Mouse (Mus musculus) urinary bladder, postnatal 25 days (tissue): ENCODE measurements at regions not wholly inside any gene's neighbourhood (a gene's known extent, or its start where the extent isn't known, plus 50 kb on each side); places are given as distances from the start of the nearest gene placed in this dataset.

ENCODE experiments used
- DNase-seq: peaks from one replicate; pipeline ENCODE4 v3.0.0; 2022; ENCODE audit warnings: low spot score

DNA sequence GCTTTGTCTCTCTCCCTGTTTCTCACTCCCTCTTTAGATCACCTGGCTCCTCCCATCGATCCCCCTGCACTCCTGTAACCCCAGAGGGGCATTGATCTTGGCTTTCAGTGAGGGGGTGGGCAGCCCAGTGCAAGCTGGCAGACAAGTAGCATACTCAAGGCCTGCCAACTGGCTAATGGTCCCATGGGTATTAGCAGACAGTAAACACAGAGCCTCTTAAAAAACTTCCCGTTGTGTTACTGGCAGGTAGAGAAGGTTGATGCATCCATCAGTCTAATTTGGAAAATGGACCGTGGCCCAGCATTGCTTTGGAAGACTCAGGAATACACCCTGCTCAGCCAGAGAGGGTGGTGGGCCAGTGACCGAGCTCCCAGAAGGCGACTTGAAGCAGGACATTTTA is 145.0 kb downstream of the 9530068E07Rik start:
- no peak for DNase-seq

DNA sequence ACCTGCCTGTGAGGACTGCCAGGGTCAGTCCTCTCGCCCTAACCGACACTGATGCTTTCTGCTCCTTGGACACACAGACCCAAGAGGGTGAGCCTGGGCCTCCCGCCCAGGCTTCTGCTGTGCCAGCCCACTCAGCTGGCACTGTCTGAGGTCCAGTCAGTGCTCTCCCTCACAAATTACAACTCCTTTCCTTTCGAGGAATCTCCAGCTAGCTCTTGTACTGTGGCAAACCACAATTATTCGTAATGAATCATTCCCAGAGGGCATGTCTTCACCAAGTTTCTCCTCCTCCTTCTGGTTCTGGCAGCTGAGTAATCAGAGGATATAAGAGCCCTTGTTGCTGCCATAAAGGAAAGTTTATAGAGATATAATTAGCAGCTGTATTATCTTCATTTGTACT is 155.2 kb downstream of the 9530068E07Rik start:
- no peak for DNase-seq

DNA sequence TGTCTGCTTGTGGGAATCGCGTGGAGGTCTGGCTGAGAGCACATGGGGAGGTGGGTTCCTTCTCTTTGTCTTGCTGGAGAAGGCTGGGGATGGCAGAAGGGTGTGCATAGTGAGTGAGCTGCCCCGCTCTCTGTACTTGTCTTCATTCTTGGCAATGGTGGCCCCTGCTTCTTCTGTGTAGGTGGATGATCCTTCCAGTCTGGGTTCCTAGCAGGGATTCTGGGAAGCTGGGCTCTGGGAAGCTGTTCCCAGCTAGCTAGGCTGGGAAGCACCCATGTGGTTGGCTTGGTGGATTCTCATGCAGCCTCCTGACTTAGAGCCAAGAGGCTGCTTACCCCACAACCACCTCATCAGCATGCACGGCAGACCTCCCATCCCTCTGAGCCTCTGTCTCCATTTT is 156.6 kb downstream of the 9530068E07Rik start:
- DNase-seq: no peak

DNA sequence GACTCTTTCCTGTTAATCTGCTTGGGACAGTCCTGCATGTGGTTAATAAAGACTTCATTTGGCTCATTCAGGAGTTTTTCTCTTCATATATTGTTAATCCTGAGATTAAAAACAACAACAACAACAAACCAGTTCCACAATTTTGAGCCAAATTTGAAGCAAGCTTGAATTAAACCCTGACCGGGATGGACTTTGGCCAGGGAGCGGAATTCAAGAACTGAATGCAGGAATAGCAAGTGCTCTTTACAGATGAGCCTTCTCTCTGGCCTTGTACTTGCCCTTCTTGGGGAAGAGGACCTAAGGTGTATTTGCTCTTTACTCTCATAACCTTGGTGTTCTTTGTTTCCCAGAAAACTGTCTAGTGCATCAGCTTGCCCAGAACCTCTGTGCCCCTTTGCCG is 161.6 kb downstream of the 9530068E07Rik start:
- no peak for DNase-seq

DNA sequence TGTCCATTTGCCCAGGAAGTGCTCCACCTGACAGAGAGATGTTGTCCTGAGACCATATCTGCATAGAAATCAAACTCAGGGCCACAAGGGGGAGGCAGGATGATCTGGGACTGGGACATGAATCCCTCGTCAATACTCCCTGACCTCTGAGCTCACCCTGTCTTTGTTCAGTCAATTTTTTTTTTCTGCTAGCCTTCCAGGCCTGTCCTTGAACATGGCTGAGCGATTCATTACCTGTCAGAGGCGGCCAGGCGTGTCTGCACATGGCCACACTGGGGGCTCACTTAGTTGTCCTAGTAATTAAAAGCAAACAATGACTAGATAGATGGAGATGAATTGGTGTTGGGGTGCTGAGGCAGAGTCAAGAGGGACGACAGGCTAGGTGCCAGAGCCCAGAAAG is 162.6 kb downstream of the 9530068E07Rik start:
- no peak for DNase-seq

DNA sequence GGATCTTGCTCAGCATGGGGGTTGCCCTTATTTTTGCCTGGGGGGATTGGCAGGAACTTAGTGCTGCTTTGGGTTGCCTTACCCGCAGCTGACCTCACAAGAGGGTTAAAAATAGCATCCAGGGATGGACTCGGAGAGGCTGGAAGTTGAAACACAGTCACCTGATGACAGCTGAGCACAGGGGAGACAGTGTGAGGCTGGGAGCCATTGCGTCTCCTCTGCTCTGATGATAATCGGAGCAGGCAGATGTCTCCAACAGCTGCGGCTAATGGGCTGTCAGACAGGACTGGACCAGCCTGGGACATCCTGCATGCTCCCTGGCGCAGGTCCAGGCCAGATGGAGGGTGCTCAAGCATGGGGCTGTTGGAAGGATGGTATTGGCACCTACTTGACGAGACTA is 165.1 kb downstream of the 9530068E07Rik start:
- DNase-seq: no peak

DNA sequence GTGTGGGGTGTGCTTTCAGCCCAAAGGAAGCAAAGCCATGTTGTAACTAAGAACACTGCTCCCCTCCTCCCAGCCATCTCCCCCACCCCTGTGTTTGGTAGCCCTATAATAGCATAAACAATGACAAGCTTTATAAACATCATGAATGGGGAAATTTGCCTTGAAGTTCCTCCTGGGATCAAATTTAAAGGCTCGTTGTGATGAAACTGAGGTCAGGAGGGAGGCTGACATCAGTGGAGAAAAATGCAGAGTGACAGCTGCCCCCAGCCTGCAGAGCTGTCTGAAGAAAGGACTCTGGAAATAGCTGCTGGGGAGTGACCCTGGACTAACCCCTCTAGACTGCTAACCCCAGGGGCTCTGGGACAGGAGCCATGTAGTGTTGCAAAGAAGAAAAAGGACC is 169.2 kb downstream of the 9530068E07Rik start:
- DNase-seq: no peak

DNA sequence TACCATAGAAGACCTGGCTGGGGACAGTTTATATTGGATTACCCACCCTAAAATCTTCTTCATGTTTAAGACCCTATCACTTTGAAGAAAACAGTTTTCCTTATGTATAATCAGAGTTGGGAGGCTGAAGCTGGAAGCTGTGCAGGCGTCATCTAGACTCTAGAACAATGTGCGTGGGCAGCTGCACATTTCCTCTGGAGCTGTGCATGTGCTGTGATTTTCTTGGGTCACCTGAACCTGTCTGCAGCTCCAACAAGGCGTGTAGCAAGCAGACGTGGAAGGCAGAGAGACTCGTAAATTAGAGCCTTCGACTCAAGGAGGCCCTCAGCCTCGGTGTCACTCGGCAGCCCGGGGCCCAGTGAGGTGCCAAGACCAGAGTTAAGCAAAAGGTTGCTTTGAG is 169.8 kb downstream of the 9530068E07Rik start:
- no peak for DNase-seq

DNA sequence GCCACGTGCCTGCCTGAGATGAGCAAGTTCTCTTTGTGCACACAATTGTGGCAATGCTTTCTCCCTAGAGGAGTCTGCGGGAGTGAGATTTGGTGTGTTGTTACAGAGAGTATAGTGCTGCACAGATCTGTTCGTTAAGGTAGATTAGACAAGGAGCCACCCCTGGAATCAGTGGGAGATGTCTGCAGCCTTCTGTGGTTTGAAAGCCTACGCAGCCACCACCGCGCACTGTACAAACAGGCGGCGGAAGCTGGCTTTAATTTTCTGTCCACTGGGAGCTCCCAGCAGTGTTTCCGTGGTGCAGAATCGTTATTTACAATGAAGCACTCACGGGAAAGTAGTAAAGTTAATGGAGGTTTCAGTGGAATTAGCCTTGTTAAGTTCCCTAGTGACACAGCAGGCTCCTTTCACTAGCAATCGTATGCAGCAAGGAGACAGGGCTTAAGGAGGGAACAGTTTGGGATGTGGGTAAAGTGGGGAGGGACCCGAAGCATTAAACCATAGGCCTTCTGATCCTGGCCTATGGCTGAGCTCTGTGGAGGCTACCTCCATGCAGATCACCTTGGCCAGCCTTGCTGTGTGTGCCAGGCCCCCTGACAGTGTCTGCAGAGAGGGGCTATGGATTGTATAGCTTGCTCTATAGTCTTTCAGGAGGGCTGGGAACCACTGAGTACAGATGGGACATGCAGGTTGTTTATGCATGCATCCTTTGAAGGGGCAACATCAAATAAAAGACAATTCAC is 171.9 kb downstream of the 9530068E07Rik start:
- DNase-seq: no peak

DNA sequence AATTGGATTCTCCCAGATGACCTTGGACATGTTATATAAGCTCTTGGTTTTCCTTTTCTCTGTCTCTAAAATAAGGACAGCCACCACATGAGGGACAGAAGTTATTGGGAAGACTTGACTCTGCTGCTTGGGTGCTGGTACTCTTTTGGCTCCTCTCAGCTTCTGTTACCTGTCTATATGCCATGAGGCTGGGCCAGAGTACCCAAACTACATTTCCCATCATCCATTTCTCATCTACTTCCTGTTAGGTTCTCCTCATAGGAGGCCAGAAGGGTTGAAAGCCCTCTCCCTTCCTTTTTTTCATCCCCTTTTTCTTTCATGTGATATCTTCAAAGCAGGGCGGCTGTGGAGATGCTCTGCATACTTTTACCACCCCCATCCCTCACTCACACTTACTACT is 172.6 kb downstream of the 9530068E07Rik start:
- no peak for DNase-seq

DNA sequence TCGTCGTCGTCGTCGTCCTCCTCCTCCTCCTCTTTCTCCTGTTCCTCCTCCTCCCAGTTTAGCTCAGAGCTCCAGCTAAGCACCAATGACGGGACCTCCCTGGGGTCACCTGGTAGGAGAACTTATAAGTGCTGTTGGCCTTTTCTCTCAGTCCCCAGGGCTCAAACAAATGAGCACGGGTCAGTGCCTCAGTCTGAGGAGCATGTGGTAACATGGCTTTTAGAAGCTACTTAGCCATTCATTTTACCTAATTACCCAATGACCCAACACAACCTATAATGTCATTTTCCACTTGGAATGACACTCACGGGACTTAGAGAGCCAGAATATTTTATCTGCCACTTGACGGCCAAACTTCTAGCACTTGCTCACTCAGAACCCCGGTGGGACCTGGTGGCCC is 173.5 kb downstream of the 9530068E07Rik start:
- no peak for DNase-seq

DNA sequence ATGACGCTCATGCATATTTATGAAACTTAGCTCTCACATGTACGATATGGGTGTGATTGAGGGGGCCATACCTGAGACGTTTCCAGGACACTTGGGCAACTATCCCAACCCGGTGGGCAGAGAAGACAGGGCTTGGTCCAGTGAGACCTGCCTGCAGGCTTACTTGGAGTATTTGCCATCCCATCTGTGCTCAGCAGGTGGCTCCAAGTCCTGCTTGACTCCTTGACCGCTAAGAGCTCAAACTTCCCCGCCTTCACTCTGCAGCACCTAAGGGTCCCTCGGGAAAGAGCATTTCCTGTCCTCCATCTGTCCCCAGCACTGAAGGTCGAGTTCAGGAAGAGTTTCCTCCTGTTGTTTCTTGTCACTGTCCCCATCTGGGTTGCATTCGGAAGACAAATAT is 182.2 kb downstream of the 9530068E07Rik start:
- DNase-seq: no peak

DNA sequence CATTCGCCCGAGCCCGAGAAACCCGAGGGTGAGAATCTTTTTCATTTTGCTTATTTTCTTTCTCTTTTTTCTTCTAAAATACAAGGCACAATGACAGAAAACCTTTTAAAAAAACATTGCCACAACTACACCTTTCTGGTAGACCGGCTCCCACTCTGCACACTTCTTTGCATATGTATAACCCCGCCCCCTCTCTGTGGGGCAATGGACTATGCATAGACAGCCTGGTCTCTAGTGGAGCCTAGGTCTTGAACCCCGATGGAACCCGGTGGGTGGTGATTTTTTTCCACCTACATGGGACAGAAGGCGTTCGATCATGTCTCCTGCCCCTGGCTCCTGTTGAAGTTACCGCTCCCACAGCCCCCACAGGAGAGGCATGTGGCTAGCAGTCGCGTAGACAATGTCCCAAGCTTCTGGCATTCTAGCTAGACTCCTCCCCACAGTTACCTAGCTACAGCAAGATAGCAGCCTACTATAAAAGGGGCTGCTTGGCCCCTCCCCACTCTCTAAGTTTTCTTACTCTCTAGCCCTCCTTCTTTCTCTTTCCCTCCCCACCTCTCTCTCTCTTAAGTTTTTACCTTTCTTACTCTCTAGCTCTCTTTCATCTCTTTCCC is 183.6 kb downstream of the 9530068E07Rik start:
- no peak for DNase-seq

DNA sequence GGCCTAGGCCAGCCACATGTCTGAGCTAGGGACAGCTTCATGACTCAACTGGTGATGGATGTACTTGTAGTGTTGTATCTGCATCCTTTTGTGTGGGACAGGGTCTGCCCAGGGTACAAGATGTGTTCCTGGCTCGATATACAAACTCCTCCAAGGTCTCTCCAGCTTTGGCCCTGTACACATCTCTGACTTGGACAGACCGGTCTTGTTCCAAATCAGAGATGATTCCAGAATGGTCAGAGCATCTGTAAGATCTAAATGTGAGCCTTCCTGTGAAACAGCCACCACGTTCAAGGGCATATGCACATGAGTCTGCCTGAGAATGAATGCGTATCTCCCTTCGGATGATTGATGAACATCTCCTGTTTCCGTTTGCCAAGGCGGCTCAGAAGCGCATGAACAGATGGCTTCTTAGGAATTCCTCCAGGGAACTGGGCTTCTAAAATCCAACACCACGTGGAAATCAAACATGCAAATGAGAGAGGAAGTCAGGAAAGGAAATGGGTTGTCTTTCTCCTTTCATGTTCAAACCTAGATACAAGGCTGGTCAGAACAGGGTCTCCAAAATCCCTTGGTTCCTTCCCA is 172.7 kb upstream of the Fstl4 start:
- no peak for DNase-seq

DNA sequence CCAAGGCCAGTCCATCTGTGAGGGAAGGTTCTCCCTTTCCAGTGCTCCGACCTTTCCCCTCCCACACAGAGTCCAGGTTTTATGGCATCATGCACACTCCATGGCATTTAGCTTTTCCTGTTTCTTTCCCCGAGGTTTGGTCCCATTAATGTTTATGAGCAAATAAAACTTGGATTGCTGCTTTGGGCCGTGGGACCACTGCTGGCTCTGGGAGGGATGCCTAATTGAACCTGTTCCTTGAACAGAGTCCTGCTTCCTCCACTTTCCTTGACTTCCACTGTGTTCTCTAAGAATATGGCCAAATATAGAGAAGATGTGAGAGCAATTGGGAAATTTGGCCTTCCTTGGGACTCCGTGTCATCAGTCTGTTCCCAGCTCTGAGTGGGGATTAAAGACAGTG is 170.3 kb upstream of the Fstl4 start:
- no peak for DNase-seq

DNA sequence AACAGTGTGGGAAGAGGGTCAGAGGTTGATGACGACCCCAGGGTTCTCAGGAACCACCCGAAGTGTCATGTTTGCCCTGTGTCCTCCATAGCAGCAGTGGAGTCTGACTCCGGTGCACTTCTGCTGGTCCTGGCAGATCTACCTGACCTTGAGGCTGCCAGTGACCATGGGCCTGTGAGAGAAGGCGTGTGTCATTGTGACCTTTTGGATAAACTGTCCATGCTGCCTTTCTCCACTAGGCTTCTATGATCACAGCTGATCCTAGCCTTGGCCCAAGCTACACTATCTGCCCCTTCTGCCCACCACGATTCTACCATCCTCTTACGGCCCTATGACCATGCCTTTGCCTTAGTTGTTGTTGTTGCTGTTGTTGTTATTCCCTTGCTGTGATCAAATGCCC is 163.2 kb upstream of the Fstl4 start:
- no peak for DNase-seq

DNA sequence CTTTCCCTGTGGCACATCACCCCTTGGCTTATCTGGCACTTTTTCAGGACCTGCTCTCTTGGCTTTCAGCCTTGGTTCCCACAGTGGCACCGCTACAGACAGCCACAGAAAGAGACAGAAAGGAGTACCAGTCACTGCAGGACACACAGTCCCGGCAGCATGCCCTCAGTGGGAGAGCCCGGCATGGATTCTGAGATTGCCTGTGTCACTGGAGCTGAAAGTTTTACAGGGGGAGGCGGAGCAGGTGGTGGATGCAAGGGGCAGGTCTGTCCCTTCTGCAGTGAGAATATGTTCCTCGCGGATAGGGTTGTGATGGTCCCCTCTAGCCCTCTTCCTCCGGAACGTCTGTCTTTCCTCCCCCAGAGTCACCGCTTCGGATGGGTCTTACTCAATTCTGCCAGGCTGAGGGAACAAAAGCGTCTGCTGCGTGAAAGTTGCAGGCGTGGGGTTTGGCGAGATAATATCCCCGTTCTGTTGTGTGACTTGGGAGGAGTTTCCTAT is 162.3 kb upstream of the Fstl4 start:
- DNase-seq: no peak

DNA sequence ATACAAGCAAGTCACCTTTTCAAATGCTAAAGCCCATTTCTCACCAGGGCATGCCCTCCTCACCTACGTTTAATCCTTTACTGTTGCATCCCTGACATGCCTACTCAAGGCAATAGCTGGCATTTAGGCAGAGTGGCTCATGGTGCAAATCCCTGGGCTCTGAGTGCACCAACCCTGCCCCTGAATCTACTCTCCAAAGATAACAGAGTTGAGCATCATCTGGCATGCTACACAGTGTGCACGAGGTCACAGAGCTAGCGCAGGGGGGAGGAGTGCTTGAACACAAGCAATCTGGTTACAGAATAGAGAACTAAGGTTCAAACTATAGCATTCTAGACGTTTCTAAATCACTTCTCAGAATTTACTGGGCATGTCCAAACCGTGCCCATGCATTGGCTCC is 161.6 kb upstream of the Fstl4 start:
- DNase-seq: no peak

DNA sequence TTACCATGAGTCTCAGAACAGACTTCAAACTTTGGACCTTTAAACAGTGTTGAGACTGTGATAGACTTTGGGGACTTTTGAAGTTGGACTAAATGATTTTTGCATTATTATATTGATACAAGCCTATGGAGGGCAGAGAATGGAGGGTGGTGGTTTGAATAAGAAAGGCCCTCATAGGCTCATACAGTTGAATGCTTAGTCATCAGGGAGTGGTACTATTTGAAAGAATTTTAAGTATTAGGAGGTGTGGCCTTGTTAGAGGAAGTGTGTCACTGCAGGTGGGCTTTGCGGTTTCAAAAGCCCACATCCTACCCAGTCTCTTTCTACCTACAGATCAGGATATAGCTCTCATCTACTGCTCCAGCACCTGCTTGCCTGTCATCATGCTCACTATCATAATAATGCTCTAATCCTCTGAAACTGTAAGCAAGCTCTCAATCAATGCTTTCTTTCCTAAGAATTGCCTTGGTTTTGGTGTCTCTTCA is 153.7 kb upstream of the Fstl4 start:
- DNase-seq: no peak

DNA sequence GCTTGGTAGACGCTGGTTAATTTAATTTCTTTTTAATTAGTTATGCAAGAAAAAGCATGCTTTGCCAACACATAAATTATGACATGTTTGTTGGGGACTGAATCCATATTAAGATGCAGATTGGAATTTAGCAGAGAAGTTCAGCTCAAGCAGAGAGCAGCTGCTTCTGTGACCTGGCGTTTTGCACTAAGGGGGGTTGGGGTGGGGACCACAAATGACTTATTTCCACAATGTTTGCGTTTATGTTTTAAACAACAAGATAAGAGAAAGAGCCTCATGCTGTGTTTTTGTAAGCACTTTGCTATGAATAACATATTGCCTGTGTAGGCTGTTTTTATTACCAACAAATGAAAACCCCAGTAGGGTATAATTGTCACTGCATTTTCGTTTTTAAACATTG is 148.8 kb upstream of the Fstl4 start:
- no peak for DNase-seq

DNA sequence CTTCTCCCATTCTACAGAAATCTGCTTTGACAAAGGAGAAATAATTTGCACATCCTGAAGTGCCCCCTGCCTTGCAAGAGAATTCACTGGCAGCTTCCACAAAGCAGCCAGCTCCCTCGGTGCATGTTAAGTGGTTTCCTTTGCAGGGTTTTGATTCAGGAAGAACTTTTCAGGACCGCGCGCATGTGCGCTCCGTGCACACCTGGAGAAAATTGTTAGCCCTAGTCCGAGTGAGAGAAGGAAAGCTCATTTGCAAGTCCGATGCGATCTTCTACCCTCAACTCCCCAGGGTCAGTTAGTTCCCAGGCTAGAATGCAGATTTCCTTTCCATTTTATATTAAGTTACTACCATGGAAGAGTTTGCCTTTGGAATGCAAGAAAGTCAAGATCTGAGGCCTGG is 145.8 kb upstream of the Fstl4 start:
- DNase-seq: no peak

DNA sequence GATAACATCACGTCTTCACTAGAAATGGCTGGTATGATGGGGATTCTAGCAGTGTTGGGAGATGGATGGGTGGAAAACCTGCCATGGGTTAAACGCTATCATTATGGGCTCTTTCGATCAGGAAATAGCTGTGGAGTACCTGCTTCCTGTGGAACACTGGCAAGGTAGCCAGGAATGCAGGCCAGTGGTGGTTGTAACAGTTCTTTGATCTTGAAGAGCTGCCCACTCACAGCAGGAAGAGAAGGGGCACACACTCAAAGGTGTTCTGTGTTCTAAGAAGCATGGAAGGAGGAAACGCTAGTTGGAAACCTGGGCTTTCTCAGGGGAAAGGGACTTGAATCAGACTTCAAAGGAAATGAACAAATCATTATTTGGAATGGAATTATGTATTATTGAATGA is 141.6 kb upstream of the Fstl4 start:
- no peak for DNase-seq

DNA sequence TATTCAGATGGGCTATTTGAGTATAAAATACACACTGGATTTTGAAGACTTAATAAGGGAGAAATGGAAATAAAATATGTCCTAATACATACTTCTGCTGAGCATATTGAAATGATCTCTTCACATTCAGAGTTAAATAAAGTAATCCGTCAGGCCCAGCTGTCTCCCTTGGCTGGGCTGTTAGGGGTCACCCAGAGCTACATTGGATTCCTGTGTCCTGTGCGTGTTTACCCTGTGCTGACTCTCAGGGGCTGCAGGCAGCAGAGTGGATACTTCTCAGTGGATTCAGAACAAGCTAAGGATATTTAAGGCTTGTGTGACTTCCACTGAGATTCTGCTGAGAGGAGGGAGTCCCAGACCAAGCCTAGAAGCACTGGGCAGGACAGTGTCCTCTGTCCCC is 135.6 kb upstream of the Fstl4 start:
- no peak for DNase-seq
